In genomic region chrX:13242320-13243096, GRCm38 (mm10) we compare ENCODE assay signal across 8 mouse cellular contexts. TPM values are rescaled to one million over a fixed set of nuclear protein-coding genes. Genes with fewer than 3 reads are reported as not detected.
DNase-seq lines count a peak whose midpoint lies in the region; ATAC-seq and TF ChIP-seq lines count a peak whose summit lies in the region.

No protein-coding gene starts in this region.

- peak overlapping the region; percentile 35 for H3K4me3 ChIP-seq in hindbrain, embryonic 15.5 days

- peaks cover 10% of the 10 kb centered on the region for H3K4me1 ChIP-seq in hindbrain, embryonic 15.5 days (replicated peaks)

- CTCF ChIA-PET in Patski (lab: Charles Lee), result interaction anchor here (1.2 to 1.4 kb wide), 2 partner anchors 13 to 260 kb away, joined by 4 to 5 read pairs; no protein-coding TSS in a partner anchor

- 13% methylated on average over 24 of the region's 24 CpGs for WGBS in hindbrain, embryonic 15.5 days

- no peaks in the 10 kb centered on the region for H3K36me3 ChIP-seq in hindbrain, embryonic 15.5 days

- no peak for TF ChIP-seq CTCF in Patski (IDR thresholded peaks at IDR 0.05)

- ATAC-seq in Patski, result peak; percentile 66
- peak; percentile 96 for ATAC-seq in hindbrain, embryonic 15.5 days (ENCODE audit: low FRiP score, low read depth)

- peak overlapping the region; percentile 61 for H3K4me2 ChIP-seq in hindbrain, embryonic 15.5 days

- peak; percentile 43 for DNase-seq in Patski (ENCODE audit: low read depth, low spot score)
- peak; percentile 72 to 78 for DNase-seq in cerebellum, postnatal 36 days
- DNase-seq in frontal cortex, postnatal 36 days (ENCODE audit: low spot score in 2 of 2), result peak; percentile 73 to 75
- DNase-seq in left cerebral cortex, adult 18-20 months (ENCODE audit: low spot score in 2 of 2), result peak; percentile 59 to 66
- peak; percentile 87 to 93 for DNase-seq in lung, postnatal 4 days
- peak; percentile 79 for DNase-seq in right cerebral cortex, adult 18-20 months
- peak; percentile 54 for DNase-seq in urinary bladder, adult 2 months (ENCODE audit: low spot score)

- peak overlapping the region; percentile 57 for H3K9ac ChIP-seq in hindbrain, embryonic 15.5 days

- no peaks in the 10 kb centered on the region for H3K9me3 ChIP-seq in hindbrain, embryonic 15.5 days

- H3K27ac ChIP-seq in hindbrain, embryonic 15.5 days (replicated peaks), result peak overlapping the region; percentile 97

- in situ Hi-C loops in Patski (cut with MboI; ENCODE audit: low pct_unique_long_range_greater_than_20kb), result loop anchor here (5.0 kb wide), 1 partner anchor 220 kb away; no protein-coding TSS in a partner anchor

- POLR2A ChIA-PET in Patski (lab: Charles Lee), result interaction anchor here (0.6 to 1.8 kb wide), 4 partner anchors 39 to 365 kb away, joined by 3 to 6 read pairs (median 3); partner anchors contain the start of gene Ddx3x

- H3K27me3 ChIP-seq in Patski, result peaks cover 26% of the 10 kb centered on the region
- 0 out of 2 replicates have a peak, but pooled peaks cover 12% of the 10 kb centered on the region for H3K27me3 ChIP-seq in hindbrain, embryonic 15.5 days

RNA-seq across cellular contexts. Expression of gene Ddx3x, which starts 38.3 kb away (rescaled TPM):
- 242 TPM for polyA plus RNA-seq in Patski (2021)
- polyA plus RNA-seq in hindbrain, embryonic 15.5 days (2015; fragmentation: Nextera tagmentation; extraction: Ambion mirVana), result 95.5 and 96.6 TPM in 2 replicates
- 100 to 1,000 TPM; 158 to 206 TPM for total RNA-seq in left cerebral cortex, adult 18-20 months (2021)
- polyA plus RNA-seq in urinary bladder, adult 2 months (2012; rRNA removed), result 61.9 and 98.8 TPM in 2 replicates

Comparison
In these comparisons a context has a peak if more than half of its experiments do, and no peak if none do; other contexts are left out.
1. Peak in every context shown above with its lines: DNase-seq, ATAC-seq, H3K4me3 ChIP-seq and H3K27ac ChIP-seq.